Mouse (Mus musculus) liver, embryonic 16.5 days (tissue): ENCODE measurements at regions not wholly inside any gene's neighbourhood (a gene's known extent, or its start where the extent isn't known, plus 50 kb on each side); places are given as distances from the start of the nearest gene placed in this dataset.

ENCODE experiments used
- ATAC-seq: fragments of 200-750 bp; cut with Nextera tagmentation; 2 replicates; pipeline ENCODE4 v1.8.0; 2017; ENCODE audit warnings: low read depth, mild to moderate bottlenecking, moderate number of reproducible peaks, moderate library complexity
- H3K27ac ChIP-seq: fragments of 300-500 bp; sonication (generic); 2 replicates; pipeline ENCODE4 v1.5.1; 2014; ENCODE audit warnings: mild to moderate bottlenecking, low read length
- H3K27me3 ChIP-seq: fragments of 300-500 bp; sonication (generic); 2 replicates; pipeline ENCODE4 v1.6.1; 2014; ENCODE audit warnings: low read depth, low read length, mixed read lengths; ENCODE audit not compliant: control insufficient read depth, insufficient read depth
- H3K36me3 ChIP-seq: fragments of 300-500 bp; sonication (generic); 2 replicates; pipeline ENCODE4 v1.6.1; 2014; ENCODE audit warnings: mild to moderate bottlenecking; ENCODE audit not compliant: control insufficient read depth, insufficient read depth
- H3K4me1 ChIP-seq: fragments of 300-500 bp; sonication (generic); 2 replicates; pipeline ENCODE4 v1.6.1; 2014; ENCODE audit warnings: low read depth, low read length, mixed read lengths; ENCODE audit not compliant: control insufficient read depth
- H3K4me2 ChIP-seq: fragments of 300-500 bp; sonication (generic); 2 replicates; pipeline ENCODE4 v1.6.1; 2014; ENCODE audit warnings: low read depth, low read length, mixed read lengths
- H3K4me3 ChIP-seq: fragments of 300-500 bp; sonication (generic); 2 replicates; pipeline ENCODE4 v1.5.1; 2014; ENCODE audit warnings: low read depth, mild to moderate bottlenecking, low read length
- H3K9ac ChIP-seq: fragments of 300-500 bp; sonication (generic); 2 replicates; pipeline ENCODE4 v1.6.1; 2014; ENCODE audit warnings: low read depth, low read length
- H3K9me3 ChIP-seq: fragments of 300-500 bp; sonication (generic); replicated peaks from 2 replicates; pipeline ENCODE4 v1.6.1; 2016; ENCODE audit warnings: low read length; ENCODE audit not compliant: control insufficient read depth
- whole genome bisulfite sequencing: fragments of 180-500 bp; shearing (Covaris S2); extraction: QIAGEN DNeasy Blood & Tissue Kit; methylation state at CpG from one replicate; pipeline ENCODE4 v1.1.7; 2014; ENCODE audit not compliant: insufficient replicate concordance; 5-methylcytosine and 5-hydroxymethylcytosine counted together

- no peaks in the 10 kb centered on the region for H3K36me3 ChIP-seq
- H3K9me3 ChIP-seq, result no peaks in the 10 kb centered on the region
- H3K4me3 ChIP-seq, result no peak overlapping the region
- H3K27me3 ChIP-seq, result no peaks in the 10 kb centered on the region
- H3K9ac ChIP-seq, result no peak overlapping the region
- no peak overlapping the region for H3K27ac ChIP-seq
- ATAC-seq, result peak; percentile 39; the same call in 1 of the 2 replicates
- no peak overlapping the region for H3K4me2 ChIP-seq
- H3K4me1 ChIP-seq, result no peaks in the 10 kb centered on the region
- 39% methylated on average over 7 of the region's 7 CpGs for WGBS
Measured at GRCm38 (mm10) chr13:100950348-100951184, 117.3 kb upstream of the Slc30a5 start.

GRCm38 (mm10) chr13:100943206-100943848, 110.1 kb upstream of the Slc30a5 start:
- no peak for ATAC-seq
- no peaks in the 10 kb centered on the region for H3K36me3 ChIP-seq
- no peak overlapping the region for H3K4me2 ChIP-seq
- no peaks in the 10 kb centered on the region for H3K27me3 ChIP-seq
- H3K9ac ChIP-seq, result no peak overlapping the region
- no peak overlapping the region for H3K27ac ChIP-seq
- no peaks in the 10 kb centered on the region for H3K9me3 ChIP-seq
- no peaks in the 10 kb centered on the region for H3K4me1 ChIP-seq
- no peak overlapping the region for H3K4me3 ChIP-seq
- WGBS, result 53% methylated on average over 5 of the region's 5 CpGs

- no peaks in the 10 kb centered on the region for H3K27me3 ChIP-seq
- no peak overlapping the region for H3K4me3 ChIP-seq
- no peaks in the 10 kb centered on the region for H3K4me1 ChIP-seq
- H3K27ac ChIP-seq, result no peak overlapping the region
- WGBS, result 61% methylated on average over 13 of the region's 13 CpGs
- no peaks in the 10 kb centered on the region for H3K9me3 ChIP-seq
- no peak for ATAC-seq
- no peak overlapping the region for H3K4me2 ChIP-seq
- no peaks in the 10 kb centered on the region for H3K36me3 ChIP-seq
- no peak overlapping the region for H3K9ac ChIP-seq
Measured at GRCm38 (mm10) chr13:100940791-100941190, 107.6 kb upstream of the Slc30a5 start.

- Histone ChIP-seq H3K4me2 (no peak overlapping the region), H3K4me1 (no peaks in the 10 kb centered on the region), H3K27ac (no peak overlapping the region), H3K36me3 (no peaks in the 10 kb centered on the region), H3K27me3 (no peaks in the 10 kb centered on the region), H3K9ac (no peak overlapping the region), H3K9me3 (no peaks in the 10 kb centered on the region), H3K4me3 (no peak overlapping the region)
- WGBS, result 43% methylated on average over 4 of the region's 4 CpGs
- no peak for ATAC-seq
Measured at GRCm38 (mm10) chr13:100939677-100940076, 106.5 kb upstream of the Slc30a5 start.

- H3K9me3 ChIP-seq, result no peaks in the 10 kb centered on the region
- no peaks in the 10 kb centered on the region for H3K4me1 ChIP-seq
- H3K27ac ChIP-seq, result no peak overlapping the region
- no peaks in the 10 kb centered on the region for H3K27me3 ChIP-seq
- no peak overlapping the region for H3K4me2 ChIP-seq
- H3K36me3 ChIP-seq, result no peaks in the 10 kb centered on the region
- H3K4me3 ChIP-seq, result no peak overlapping the region
- H3K9ac ChIP-seq, result no peak overlapping the region
- WGBS, result 46% methylated on average over 8 of the region's 8 CpGs
- no peak for ATAC-seq
Measured at GRCm38 (mm10) chr13:100933265-100933664, 100.0 kb upstream of the Slc30a5 start.

DNA sequence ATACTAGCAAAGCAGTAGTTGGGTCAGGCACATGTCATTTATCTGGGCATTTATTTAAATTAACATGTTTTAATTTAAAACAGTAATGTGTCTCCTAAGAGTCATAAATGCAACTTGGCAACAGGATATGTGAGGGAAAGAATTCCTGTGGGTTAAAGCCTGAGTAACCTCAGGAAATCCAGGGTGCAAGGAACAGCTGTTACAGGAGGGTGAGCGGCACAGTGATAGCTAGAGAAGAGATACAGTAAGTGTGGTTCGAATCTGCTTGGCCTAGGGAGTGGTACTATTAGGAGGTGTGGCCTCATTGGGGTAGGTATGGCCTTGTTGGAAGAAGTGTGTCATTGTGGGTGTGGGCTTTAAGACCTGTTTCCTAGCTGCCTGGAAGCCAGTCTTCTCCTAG, 66.3 kb upstream of the Slc30a5 start:
- 69% methylated on average over 2 of the region's 2 CpGs for WGBS

DNA sequence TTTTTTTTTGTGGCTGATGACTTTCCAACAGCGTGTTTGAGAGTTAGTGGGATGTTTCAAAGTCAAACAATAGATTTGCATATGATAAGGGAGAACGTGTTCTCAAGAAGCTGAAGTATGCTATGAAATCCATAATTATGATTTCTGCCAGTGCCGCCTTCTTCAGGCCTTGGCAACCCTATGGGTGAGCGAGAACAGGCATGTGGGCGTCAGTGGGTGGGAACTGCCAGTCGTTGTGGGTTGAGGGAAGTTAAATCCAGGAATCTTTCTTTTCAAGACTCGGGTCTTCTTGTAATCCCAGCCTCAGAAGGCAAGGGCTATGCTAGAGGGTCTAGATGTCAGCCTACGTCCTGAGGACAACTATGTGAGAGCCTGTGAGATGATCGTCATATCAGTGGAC, 60.6 kb upstream of the Slc30a5 start:
- Histone ChIP-seq H3K27ac (no peak overlapping the region), H3K9ac (no peak overlapping the region), H3K4me1 (no peaks in the 10 kb centered on the region), H3K27me3 (no peaks in the 10 kb centered on the region; the same call in 1 of the 2 replicates), H3K36me3 (no peaks in the 10 kb centered on the region), H3K4me3 (no peak overlapping the region), H3K9me3 (no peaks in the 10 kb centered on the region), H3K4me2 (no peak overlapping the region)
- 69% methylated on average over 9 of the region's 9 CpGs for WGBS
- no peak for ATAC-seq

More for the DNA sequence above, 66.3 kb upstream of the Slc30a5 start:
- no peaks in the 10 kb centered on the region for H3K4me1 ChIP-seq
- no peak overlapping the region for H3K4me3 ChIP-seq
- H3K27ac ChIP-seq, result no peak overlapping the region
- H3K9ac ChIP-seq, result no peak overlapping the region
- no peaks in the 10 kb centered on the region for H3K9me3 ChIP-seq
- no peak for ATAC-seq
- no peaks in the 10 kb centered on the region for H3K36me3 ChIP-seq
- H3K27me3 ChIP-seq, result no peaks in the 10 kb centered on the region
- no peak overlapping the region for H3K4me2 ChIP-seq

- H3K27me3 ChIP-seq, result no peaks in the 10 kb centered on the region; the same call in 1 of the 2 replicates
- no peaks in the 10 kb centered on the region for H3K4me1 ChIP-seq
- 37% methylated on average over 1 of the region's 1 CpGs for WGBS
- H3K9me3 ChIP-seq, result no peaks in the 10 kb centered on the region
- no peak for ATAC-seq
- no peak overlapping the region for H3K9ac ChIP-seq
- no peak overlapping the region for H3K4me2 ChIP-seq
- no peak overlapping the region for H3K4me3 ChIP-seq
- no peak overlapping the region for H3K27ac ChIP-seq
- H3K36me3 ChIP-seq, result no peaks in the 10 kb centered on the region
Measured at GRCm38 (mm10) chr13:100893096-100893495, 59.9 kb upstream of the Slc30a5 start.

- WGBS, result 57% methylated on average over 13 of the region's 13 CpGs
- Histone ChIP-seq H3K4me3 (no peak overlapping the region), H3K27ac (no peak overlapping the region), H3K36me3 (no peaks in the 10 kb centered on the region), H3K9ac (no peak overlapping the region), H3K4me1 (no peaks in the 10 kb centered on the region), H3K4me2 (no peak overlapping the region), H3K27me3 (no peaks in the 10 kb centered on the region; the same call in 1 of the 2 replicates), H3K9me3 (no peaks in the 10 kb centered on the region)
- ATAC-seq, result no peak
Measured at GRCm38 (mm10) chr13:100892647-100893071, 59.4 kb upstream of the Slc30a5 start.
